Mouse (Mus musculus) bone marrow, adult 2 months (tissue): ENCODE measurements at regions not wholly inside any gene's neighbourhood (a gene's known extent, or its start where the extent isn't known, plus 50 kb on each side); places are given as distances from the start of the nearest gene placed in this dataset.

ENCODE experiments used
- CTCF ChIP-seq: fragments of 200-500 bp; IDR thresholded peaks from 2 replicates; pipeline ENCODE4 v1.5.1; 2011; ENCODE audit warnings: low read length, control low read depth; ENCODE audit not compliant: control insufficient read depth, insufficient read depth
- POLR2A ChIP-seq: fragments of 200-500 bp; IDR thresholded peaks from 2 replicates; pipeline ENCODE4 v1.6.1; 2011; ENCODE audit warnings: low read depth, mild to moderate bottlenecking, control low read depth, low read length, borderline replicate concordance; ENCODE audit not compliant: control insufficient read depth

GRCm38 (mm10) chr2:169300411-169300810 lies 287.1 kb downstream of the Gm11011 start:
- TF ChIP-seq POLR2A (no peak), CTCF (no peak)
